Mouse (Mus musculus) C2C12 (cell line): ENCODE data around the gene Csrp1.

Experiments
- CEBPB ChIP-seq: IDR thresholded peaks from one replicate; pipeline ENCODE4 v1.6.1; 2011; ENCODE audit warnings: low read depth, mild to moderate bottlenecking, control low read depth, moderate library complexity
- CTCF ChIP-seq: IDR thresholded peaks from one replicate; pipeline ENCODE4 v1.5.1; 2011; ENCODE audit not compliant: control insufficient read depth, insufficient read depth, insufficient read length
- USF1 ChIP-seq: IDR thresholded peaks from one replicate; pipeline ENCODE4 v1.6.1; 2011; ENCODE audit warnings: low read depth, mild to moderate bottlenecking, control low read depth, moderate library complexity

- no peak for TF ChIP-seq CTCF
- TF ChIP-seq USF1, result no peak
- no peak for TF ChIP-seq CEBPB
Measured at GRCm38 (mm10) chr1:135731897-135732684, 12.2 kb downstream of the Csrp1 start.
